23 mouse cellular contexts compared by ENCODE assay signal in genomic region chr1:127418916-127419575, GRCm38 (mm10).
A peak's percentile ranks its signal among the peaks of the same experiment; 100 is the strongest.
DNase-seq lines count a peak whose midpoint lies in the region; ATAC-seq and TF ChIP-seq lines count a peak whose summit lies in the region.
"Had no signal": no experiment of that assay in that cellular context is flagged by ENCODE, and none has a peak within 500 bp of the region (broad histone marks: within the 10 kb centered on the region; RNA-seq: fewer than 3 reads in every experiment).

No protein-coding gene starts in this region.

- H3K9me3 ChIP-seq in intestine, embryonic 16.5 days (ENCODE audit: control insufficient read depth, low read length), result no peaks in the 10 kb centered on the region
- no peaks in the 10 kb centered on the region for H3K9me3 ChIP-seq in intestine, embryonic 15.5 days
- H3K9me3 ChIP-seq in liver, postnatal 0 days (ENCODE audit: low read length), result no peaks in the 10 kb centered on the region
- H3K9me3 ChIP-seq: midbrain, embryonic 12.5 days; stomach, embryonic 15.5 days had no signal

- peak; percentile 81 for DNase-seq in kidney, adult 9 months
- DNase-seq in kidney, postnatal 25 days, result peak; percentile 76 to 83
- peak; percentile 61 for DNase-seq in liver, postnatal 0 days
- no peak for DNase-seq in layer of hippocampus, adult 9-10 months (ENCODE audit: low spot score)
- DNase-seq in thymus, postnatal 25 days, result no peak
- DNase-seq: adrenal gland, postnatal 14 days; cerebellum, adult 11-12 months; cerebellum, postnatal 25 days; heart, adult 11 months; heart, postnatal 10 days; layer of hippocampus, postnatal 36 days; left cerebral cortex, postnatal 4 days; lung, adult 2 months; spleen, adult 18-20 months had no signal

- H3K4me3 ChIP-seq in intestine, embryonic 16.5 days (ENCODE audit: low read length), result no peak overlapping the region
- no peak overlapping the region for H3K4me3 ChIP-seq in intestine, embryonic 15.5 days (replicated peaks)
- no peak overlapping the region for H3K4me3 ChIP-seq in liver, postnatal 0 days (ENCODE audit: low read depth, low read length)
- H3K4me3 ChIP-seq: erythroblast, embryonic 14.5 days; midbrain, embryonic 12.5 days; stomach, embryonic 15.5 days had no signal

- no peak for TF ChIP-seq CTCF in liver, postnatal 0 days (IDR thresholded peaks at IDR 0.05; ENCODE audit: low read depth)

- 77% methylated on average over 4 of the region's 4 CpGs for WGBS in intestine, embryonic 16.5 days
- WGBS in intestine, embryonic 15.5 days, result 80% methylated on average over 4 of the region's 4 CpGs
- WGBS in liver, postnatal 0 days (ENCODE audit: insufficient replicate concordance), result 68% methylated on average over 4 of the region's 4 CpGs

- TF ChIP-seq EP300 in liver, postnatal 0 days (IDR thresholded peaks at IDR 0.05; ENCODE audit: low read depth), result no peak

- peak; percentile 32 for ATAC-seq in intestine, embryonic 16.5 days
- no peak for ATAC-seq in intestine, embryonic 15.5 days
- peak; percentile 94 for ATAC-seq in liver, postnatal 0 days
- ATAC-seq: activated CD4-positive, CD25-positive, alpha-beta regulatory T cell, adult 4 months; hindbrain, postnatal 0 days had no signal

- H3K36me3 ChIP-seq in intestine, embryonic 16.5 days (ENCODE audit: control insufficient read depth, insufficient read depth, low read length), result no peaks in the 10 kb centered on the region; the same call in 1 of the 2 replicates
- 0 out of 2 replicates have a peak, but pooled peaks cover 3% of the 10 kb centered on the region for H3K36me3 ChIP-seq in intestine, embryonic 15.5 days
- H3K36me3 ChIP-seq in liver, postnatal 0 days (replicated peaks; ENCODE audit: insufficient read depth, low read length), result peaks cover 5% of the 10 kb centered on the region; the same call in 1 of the 2 replicates
- H3K36me3 ChIP-seq: midbrain, embryonic 12.5 days; stomach, embryonic 15.5 days had no signal

- H3K9ac ChIP-seq in intestine, embryonic 16.5 days (ENCODE audit: low read depth, low read length), result no peak overlapping the region
- no peak overlapping the region for H3K9ac ChIP-seq in intestine, embryonic 15.5 days
- H3K9ac ChIP-seq in liver, postnatal 0 days (replicated peaks), result no peak overlapping the region
- H3K9ac ChIP-seq: midbrain, embryonic 12.5 days; stomach, embryonic 15.5 days had no signal

- H3K4me1 ChIP-seq in intestine, embryonic 16.5 days (ENCODE audit: control insufficient read depth, insufficient read depth, low read length), result peaks cover 10% of the 10 kb centered on the region; the same call in 1 of the 2 replicates
- no peaks in the 10 kb centered on the region; the same call in 1 of the 2 replicates for H3K4me1 ChIP-seq in intestine, embryonic 15.5 days (replicated peaks)
- H3K4me1 ChIP-seq in liver, postnatal 0 days (ENCODE audit: insufficient read depth), result no peaks in the 10 kb centered on the region; the same call in 1 of the 2 replicates

- H3K27ac ChIP-seq in intestine, embryonic 16.5 days (ENCODE audit: low read length), result no peak overlapping the region
- H3K27ac ChIP-seq in intestine, embryonic 15.5 days, result no peak overlapping the region
- H3K27ac ChIP-seq in liver, postnatal 0 days (ENCODE audit: low read depth), result peak overlapping the region; percentile 41; the same call in 1 of the 2 replicates
- H3K27ac ChIP-seq: hindbrain, postnatal 0 days; macrophage; midbrain, embryonic 12.5 days; stomach, embryonic 15.5 days had no signal

- no peak overlapping the region for H3K4me2 ChIP-seq in intestine, embryonic 16.5 days (ENCODE audit: low read depth, low read length)
- no peak overlapping the region for H3K4me2 ChIP-seq in intestine, embryonic 15.5 days (replicated peaks)
- H3K4me2 ChIP-seq in liver, postnatal 0 days (ENCODE audit: low read depth, low read length), result peak overlapping the region; percentile 18; the same call in 1 of the 2 replicates
- H3K4me2 ChIP-seq: midbrain, embryonic 12.5 days; stomach, embryonic 15.5 days had no signal

- H3K27me3 ChIP-seq in intestine, embryonic 16.5 days (replicated peaks; ENCODE audit: control insufficient read depth, insufficient read depth, low read length), result no peaks in the 10 kb centered on the region
- H3K27me3 ChIP-seq in intestine, embryonic 15.5 days (replicated peaks), result no peaks in the 10 kb centered on the region
- no peaks in the 10 kb centered on the region for H3K27me3 ChIP-seq in liver, postnatal 0 days (ENCODE audit: insufficient read depth, low read length)
- H3K27me3 ChIP-seq: midbrain, embryonic 12.5 days; Patski; stomach, embryonic 15.5 days had no signal

Comparison
In these comparisons a context has a peak if more than half of its experiments do, and no peak if none do; other contexts are left out.
1. DNase-seq: peak in kidney, adult 9 months (single experiment), kidney, postnatal 25 days (2 of 2) and liver, postnatal 0 days (single experiment); none in layer of hippocampus, adult 9-10 months (single experiment) and thymus, postnatal 25 days (single experiment).